Mouse (Mus musculus): ENCODE data around the gene Wnt5b. TPM values are rescaled to one million over a fixed set of nuclear protein-coding genes. Genes with fewer than 3 reads are reported as not detected.

Gene Wnt5b
- total RNA-seq, 1 experiment from 2014 or later: 0.23 TPM

GRCm38 (mm10) chr6:119404854-119405253 is 139.3 kb downstream of the Wnt5b start:
- ATAC-seq (ENCODE audit: extremely low read depth, insufficient number of reproducible peaks, low FRiP score, poor library complexity, severe bottlenecking): no peak

- ATAC-seq (ENCODE audit: extremely low read depth, insufficient number of reproducible peaks, low FRiP score, poor library complexity, severe bottlenecking): 0 out of 2 replicates have a peak, but pooled peaks have one; percentile 45
Observed at GRCm38 (mm10) chr6:119402976-119403375, 141.2 kb downstream of the Wnt5b start.

GRCm38 (mm10) chr6:119401545-119402304 is 142.4 kb downstream of the Wnt5b start:
- ATAC-seq (ENCODE audit: extremely low read depth, insufficient number of reproducible peaks, low FRiP score, poor library complexity, severe bottlenecking): no peak

- ATAC-seq (ENCODE audit: extremely low read depth, insufficient number of reproducible peaks, low FRiP score, poor library complexity, severe bottlenecking): no peak
Observed at GRCm38 (mm10) chr6:119400649-119401048, 143.5 kb downstream of the Wnt5b start.

GRCm38 (mm10) chr6:119399371-119399770 is 144.8 kb downstream of the Wnt5b start:
- no peak for ATAC-seq (ENCODE audit: extremely low read depth, insufficient number of reproducible peaks, low FRiP score, poor library complexity, severe bottlenecking)

GRCm38 (mm10) chr6:119396309-119396634 is 147.9 kb downstream of the Wnt5b start:
- ATAC-seq (ENCODE audit: extremely low read depth, insufficient number of reproducible peaks, low FRiP score, poor library complexity, severe bottlenecking): peak; percentile 94

GRCm38 (mm10) chr6:119395421-119396308 is 148.5 kb downstream of the Wnt5b start:
- peak; percentile 69 for ATAC-seq (ENCODE audit: extremely low read depth, insufficient number of reproducible peaks, low FRiP score, poor library complexity, severe bottlenecking)

GRCm38 (mm10) chr6:119392836-119393235 is 151.3 kb downstream of the Wnt5b start:
- ATAC-seq (ENCODE audit: extremely low read depth, insufficient number of reproducible peaks, low FRiP score, poor library complexity, severe bottlenecking): no peak

GRCm38 (mm10) chr6:119390728-119391127 is 153.4 kb downstream of the Wnt5b start:
- no peak for ATAC-seq (ENCODE audit: extremely low read depth, insufficient number of reproducible peaks, low FRiP score, poor library complexity, severe bottlenecking)

- no peak for ATAC-seq (ENCODE audit: extremely low read depth, insufficient number of reproducible peaks, low FRiP score, poor library complexity, severe bottlenecking)
Observed at GRCm38 (mm10) chr6:119389089-119389488, 155.1 kb downstream of the Wnt5b start.

GRCm38 (mm10) chr6:119388650-119389012 is 155.5 kb downstream of the Wnt5b start:
- peak; percentile 99 for ATAC-seq (ENCODE audit: extremely low read depth, insufficient number of reproducible peaks, low FRiP score, poor library complexity, severe bottlenecking)

- ATAC-seq (ENCODE audit: extremely low read depth, insufficient number of reproducible peaks, low FRiP score, poor library complexity, severe bottlenecking): peak; percentile 17; the same call in 1 of the 2 replicates
Observed at GRCm38 (mm10) chr6:119387801-119388649, 156.1 kb downstream of the Wnt5b start.

GRCm38 (mm10) chr6:119386821-119387220 is 157.3 kb downstream of the Wnt5b start:
- ATAC-seq (ENCODE audit: extremely low read depth, insufficient number of reproducible peaks, low FRiP score, poor library complexity, severe bottlenecking): no peak

GRCm38 (mm10) chr6:119386421-119386820 is 157.7 kb downstream of the Wnt5b start:
- no peak for ATAC-seq (ENCODE audit: extremely low read depth, insufficient number of reproducible peaks, low FRiP score, poor library complexity, severe bottlenecking)

GRCm38 (mm10) chr6:119385668-119386067 is 158.5 kb downstream of the Wnt5b start:
- ATAC-seq (ENCODE audit: extremely low read depth, insufficient number of reproducible peaks, low FRiP score, poor library complexity, severe bottlenecking): no peak

Other genes starting within 250 kb of the Wnt5b start
- gene Lrtm2, start 213.6 kb downstream of the Wnt5b start, total RNA-seq (2017): 0.35 TPM in 1 of 2 replicates, not detected in the other
- gene Adipor2, start 126.6 kb downstream of the Wnt5b start, total RNA-seq (2017): 117 and 122 TPM in 2 replicates
- 58.9 and 63.7 TPM in 2 replicates for gene Fbxl14, start 64.7 kb downstream of the Wnt5b start, total RNA-seq (2017)

All from neutrophil, adult 5-6 weeks (primary cell).